16 mouse cellular contexts compared by ENCODE assay signal in genomic region chr19:25096316-25096715, GRCm38 (mm10).
DNase-seq lines count a peak whose midpoint lies in the region; ATAC-seq lines count a peak whose summit lies in the region.
"Had no signal": no experiment of that assay in that cellular context is flagged by ENCODE, and none has a peak within 500 bp of the region (broad histone marks: within the 10 kb centered on the region; RNA-seq: fewer than 3 reads in every experiment).

No protein-coding gene starts in this region.

- 73% methylated on average over 9 of the region's 9 CpGs for WGBS in heart, embryonic 15.5 days
- 80% methylated on average over 9 of the region's 9 CpGs for WGBS in heart, embryonic 10.5 days
- 70% methylated on average over 9 of the region's 9 CpGs for WGBS in liver, embryonic 13.5 days (ENCODE audit: insufficient replicate concordance)
- 75% methylated on average over 9 of the region's 9 CpGs for WGBS in hindbrain, embryonic 10.5 days

- H3K9ac ChIP-seq in heart, embryonic 15.5 days = peak overlapping the region; percentile 23; the same call in 1 of the 2 replicates
- no peak overlapping the region for H3K9ac ChIP-seq in liver, embryonic 13.5 days
- H3K9ac ChIP-seq: embryonic facial prominence, embryonic 13.5 days; forebrain, embryonic 12.5 days; hindbrain, embryonic 14.5 days; neural tube, embryonic 13.5 days had no signal

- H3K27me3 ChIP-seq in heart, embryonic 15.5 days = no peaks in the 10 kb centered on the region
- H3K27me3 ChIP-seq in heart, embryonic 10.5 days (ENCODE audit: insufficient read depth, poor library complexity, severe bottlenecking) = no peaks in the 10 kb centered on the region
- no peaks in the 10 kb centered on the region for H3K27me3 ChIP-seq in liver, embryonic 13.5 days
- H3K27me3 ChIP-seq in hindbrain, embryonic 10.5 days (ENCODE audit: insufficient read depth, poor library complexity, severe bottlenecking) = no peaks in the 10 kb centered on the region
- H3K27me3 ChIP-seq: embryonic facial prominence, embryonic 13.5 days; forebrain, embryonic 12.5 days; neural tube, embryonic 13.5 days had no signal

- ATAC-seq in heart, embryonic 15.5 days (replicated peaks; ENCODE audit: insufficient number of reproducible peaks, insufficient read depth, low FRiP score, low read depth) = no peak
- 0 out of 2 replicates have a peak, but pooled peaks have one; percentile 28 for ATAC-seq in liver, embryonic 13.5 days (ENCODE audit: low read depth)
- ATAC-seq: intestine, postnatal 0 days had no signal

- H3K4me3 ChIP-seq in heart, embryonic 15.5 days = no peak overlapping the region
- H3K4me3 ChIP-seq in heart, embryonic 10.5 days = no peak overlapping the region
- no peak overlapping the region for H3K4me3 ChIP-seq in brown adipose tissue, adult 24 weeks (ENCODE audit: insufficient read depth, low read depth, low read length)
- no peak overlapping the region for H3K4me3 ChIP-seq in liver, embryonic 13.5 days (replicated peaks)
- no peak overlapping the region for H3K4me3 ChIP-seq in hindbrain, embryonic 10.5 days
- H3K4me3 ChIP-seq: embryonic facial prominence, embryonic 13.5 days; forebrain, embryonic 12.5 days; left cerebral cortex, adult 2 months; neural tube, embryonic 13.5 days had no signal

- H3K9me3 ChIP-seq in heart, embryonic 15.5 days (replicated peaks) = no peaks in the 10 kb centered on the region
- H3K9me3 ChIP-seq in heart, embryonic 10.5 days = no peaks in the 10 kb centered on the region
- H3K9me3 ChIP-seq in liver, embryonic 13.5 days (replicated peaks) = no peaks in the 10 kb centered on the region
- H3K9me3 ChIP-seq in hindbrain, embryonic 10.5 days = no peaks in the 10 kb centered on the region
- H3K9me3 ChIP-seq: embryonic facial prominence, embryonic 13.5 days; forebrain, embryonic 12.5 days; neural tube, embryonic 13.5 days had no signal

- DNase-seq in heart, embryonic 10.5 days (ENCODE audit: low spot score) = no peak
- DNase-seq in liver, embryonic 13.5 days = no peak
- peak; percentile 18 for DNase-seq in lung, postnatal 10 days
- DNase-seq in urinary bladder, adult 2 months (ENCODE audit: low spot score) = no peak
- no peak for DNase-seq in gastrocnemius, postnatal 25 days
- DNase-seq in hindbrain, embryonic 10.5 days (ENCODE audit: low spot score) = no peak
- DNase-seq: cerebellum, adult 11-12 months; thymus, postnatal 36 days had no signal

- no peak overlapping the region for H3K4me2 ChIP-seq in heart, embryonic 15.5 days
- H3K4me2 ChIP-seq in liver, embryonic 13.5 days = peak overlapping the region; percentile 32
- H3K4me2 ChIP-seq: embryonic facial prominence, embryonic 13.5 days; forebrain, embryonic 12.5 days; hindbrain, embryonic 14.5 days; neural tube, embryonic 13.5 days had no signal

- H3K36me3 ChIP-seq in heart, embryonic 15.5 days = no peaks in the 10 kb centered on the region
- no peaks in the 10 kb centered on the region for H3K36me3 ChIP-seq in heart, embryonic 10.5 days
- peaks cover 17% of the 10 kb centered on the region; the same call in 1 of the 2 replicates for H3K36me3 ChIP-seq in liver, embryonic 13.5 days
- no peaks in the 10 kb centered on the region for H3K36me3 ChIP-seq in hindbrain, embryonic 10.5 days
- H3K36me3 ChIP-seq: embryonic facial prominence, embryonic 13.5 days; forebrain, embryonic 12.5 days; neural tube, embryonic 13.5 days had no signal

- peak overlapping the region; percentile 25; the same call in 1 of the 2 replicates for H3K27ac ChIP-seq in heart, embryonic 15.5 days
- H3K27ac ChIP-seq in heart, embryonic 10.5 days = no peak overlapping the region
- H3K27ac ChIP-seq in brown adipose tissue, adult 24 weeks (replicated peaks; ENCODE audit: low read depth, low read length) = peak overlapping the region; percentile 5; the same call in 1 of the 2 replicates
- H3K27ac ChIP-seq in liver, embryonic 13.5 days = 0 out of 2 replicates have a peak overlapping the region, but pooled peaks have one; percentile 18
- no peak overlapping the region for H3K27ac ChIP-seq in hindbrain, embryonic 10.5 days
- H3K27ac ChIP-seq: embryonic facial prominence, embryonic 13.5 days; forebrain, embryonic 12.5 days; hindbrain, embryonic 14.5 days; left cerebral cortex, adult 2 months; neural tube, embryonic 13.5 days had no signal

- peaks cover 17% of the 10 kb centered on the region for H3K4me1 ChIP-seq in heart, embryonic 15.5 days (replicated peaks)
- H3K4me1 ChIP-seq in heart, embryonic 10.5 days = peaks cover 19% of the 10 kb centered on the region
- peaks cover 6% of the 10 kb centered on the region for H3K4me1 ChIP-seq in brown adipose tissue, adult 24 weeks (ENCODE audit: control insufficient read depth, insufficient read depth, insufficient read length, low read length)
- H3K4me1 ChIP-seq in liver, embryonic 13.5 days (replicated peaks) = peaks cover 29% of the 10 kb centered on the region
- peaks cover 13% of the 10 kb centered on the region for H3K4me1 ChIP-seq in hindbrain, embryonic 10.5 days (replicated peaks)
- H3K4me1 ChIP-seq: neural tube, embryonic 13.5 days had no signal

Comparison
In these comparisons a context has a peak if more than half of its experiments do, and no peak if none do; other contexts are left out.
1. H3K27ac ChIP-seq: peak in heart, embryonic 15.5 days (single experiment), brown adipose tissue, adult 24 weeks (single experiment) and liver, embryonic 13.5 days (single experiment); none in heart, embryonic 10.5 days (single experiment) and hindbrain, embryonic 10.5 days (single experiment).